Mouse (Mus musculus): ENCODE measurements around the gene Iltifb. TPM values are rescaled to one million over a fixed set of nuclear protein-coding genes. Genes with fewer than 3 reads are reported as not detected.

The Iltifb gene
- polyA plus RNA-seq (2017; shearing (Covaris generic)), result not detected

DNA sequence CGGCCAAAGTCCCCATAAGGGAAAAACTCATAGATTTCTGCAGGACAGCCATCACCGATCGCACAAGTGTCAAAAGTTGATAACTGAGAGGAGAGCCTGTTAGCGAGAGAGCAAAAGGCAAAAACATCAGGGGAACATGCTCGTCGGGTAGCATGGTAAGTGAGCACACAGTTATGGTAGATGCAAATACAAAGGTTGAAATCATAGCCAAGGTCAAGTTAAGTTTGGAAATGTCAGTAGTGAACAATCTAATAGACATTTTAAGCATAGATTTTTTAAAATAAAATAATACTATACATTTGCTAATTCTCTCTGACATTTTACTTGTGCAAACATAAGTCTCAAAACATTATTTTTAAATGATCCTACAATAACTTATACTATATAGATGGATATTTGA, at the start of gene Iltifb:
Gene Iltifb (minus strand): TSS at position 101 of the 400 bp plus-strand sequence.

DNA sequence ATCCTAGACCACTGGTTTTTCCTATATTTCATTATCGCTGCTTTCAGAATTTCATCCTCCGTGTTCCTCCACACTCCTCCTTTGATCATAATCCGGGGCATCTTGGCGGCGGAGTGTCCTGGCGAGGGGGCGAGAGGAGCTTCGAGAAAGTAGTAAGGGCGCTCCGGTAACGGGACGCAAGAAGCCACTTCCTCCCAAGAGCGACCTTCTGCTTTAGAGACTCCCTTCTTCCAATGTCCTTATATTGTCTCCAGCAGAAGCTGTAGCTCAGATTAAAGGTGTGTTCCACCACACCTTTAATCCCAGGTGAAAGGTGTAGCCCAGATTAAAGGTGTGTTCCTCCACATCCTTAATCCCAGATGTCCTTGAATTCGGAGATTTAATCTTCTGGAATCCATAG, 48.3 kb upstream of the Iltifb start, which contains the start of gene Gm9046:
Gene Gm9046 (minus strand): TSS at position 101 of the 400 bp plus-strand sequence.

DNA sequence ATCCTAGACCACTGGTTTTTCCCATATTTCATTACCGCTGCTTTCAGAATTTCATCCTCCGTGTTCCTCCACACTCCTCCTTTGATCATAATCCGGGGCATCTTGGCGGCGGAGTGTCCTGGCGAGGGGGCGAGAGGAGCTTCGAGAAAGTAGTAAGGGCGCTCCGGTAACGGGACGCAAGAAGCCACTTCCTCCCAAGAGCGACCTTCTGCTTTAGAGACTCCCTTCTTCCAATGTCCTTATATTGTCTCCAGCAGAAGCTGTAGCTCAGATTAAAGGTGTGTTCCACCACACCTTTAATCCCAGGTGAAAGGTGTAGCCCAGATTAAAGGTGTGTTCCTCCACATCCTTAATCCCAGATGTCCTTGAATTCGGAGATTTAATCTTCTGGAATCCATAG, 42.9 kb upstream of the Iltifb start, which contains the start of gene Gm9045:
Gene Gm9045 (minus strand): TSS at position 101 of the 400 bp plus-strand sequence.

DNA sequence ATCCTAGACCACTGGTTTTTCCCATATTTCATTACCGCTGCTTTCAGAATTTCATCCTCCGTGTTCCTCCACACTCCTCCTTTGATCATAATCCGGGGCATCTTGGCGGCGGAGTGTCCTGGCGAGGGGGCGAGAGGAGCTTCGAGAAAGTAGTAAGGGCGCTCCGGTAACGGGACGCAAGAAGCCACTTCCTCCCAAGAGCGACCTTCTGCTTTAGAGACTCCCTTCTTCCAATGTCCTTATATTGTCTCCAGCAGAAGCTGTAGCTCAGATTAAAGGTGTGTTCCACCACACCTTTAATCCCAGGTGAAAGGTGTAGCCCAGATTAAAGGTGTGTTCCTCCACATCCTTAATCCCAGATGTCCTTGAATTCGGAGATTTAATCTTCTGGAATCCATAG, 37.5 kb upstream of the Iltifb start, which contains the start of gene Gm9044:
Gene Gm9044 (minus strand): TSS at position 101 of the 400 bp plus-strand sequence.

DNA sequence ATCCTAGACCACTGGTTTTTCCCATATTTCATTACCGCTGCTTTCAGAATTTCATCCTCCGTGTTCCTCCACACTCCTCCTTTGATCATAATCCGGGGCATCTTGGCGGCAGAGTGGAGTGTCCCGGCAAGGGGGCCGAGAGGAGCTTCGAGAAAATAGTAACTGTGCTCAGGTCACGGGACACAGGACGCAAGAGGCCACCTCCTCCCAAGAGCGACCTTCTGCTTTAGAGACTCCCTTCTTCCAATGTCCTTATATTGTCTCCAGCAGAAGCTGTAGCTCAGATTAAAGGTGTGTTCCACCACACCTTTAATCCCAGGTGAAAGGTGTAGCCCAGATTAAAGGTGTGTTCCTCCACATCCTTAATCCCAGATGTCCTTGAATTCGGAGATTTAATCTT, 32.0 kb upstream of the Iltifb start, which contains the start of gene Gm9040:
Gene Gm9040 (minus strand): TSS at position 101 of the 400 bp plus-strand sequence.

DNA sequence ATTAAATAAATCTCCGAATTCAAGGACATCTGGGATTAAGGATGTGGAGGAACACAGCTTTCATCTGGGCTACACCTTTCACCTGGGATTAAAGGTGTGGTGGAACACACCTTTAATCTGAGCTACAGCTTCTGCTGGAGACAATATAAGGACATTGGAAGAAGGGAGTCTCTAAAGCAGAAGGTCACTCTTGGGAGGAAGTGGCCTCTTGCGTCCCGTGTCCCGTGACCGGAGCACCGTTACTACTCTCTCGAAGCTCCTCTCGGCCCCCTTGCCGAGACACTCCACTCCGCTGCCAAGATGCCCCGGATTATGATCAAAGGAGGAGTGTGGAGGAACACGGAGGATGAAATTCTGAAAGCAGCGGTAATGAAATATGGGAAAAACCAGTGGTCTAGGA, 36.5 kb downstream of the Iltifb start, which contains the start of gene Gm32802:
Gene Gm32802 (plus strand): TSS at position 301 of the 400 bp plus-strand sequence.

DNA sequence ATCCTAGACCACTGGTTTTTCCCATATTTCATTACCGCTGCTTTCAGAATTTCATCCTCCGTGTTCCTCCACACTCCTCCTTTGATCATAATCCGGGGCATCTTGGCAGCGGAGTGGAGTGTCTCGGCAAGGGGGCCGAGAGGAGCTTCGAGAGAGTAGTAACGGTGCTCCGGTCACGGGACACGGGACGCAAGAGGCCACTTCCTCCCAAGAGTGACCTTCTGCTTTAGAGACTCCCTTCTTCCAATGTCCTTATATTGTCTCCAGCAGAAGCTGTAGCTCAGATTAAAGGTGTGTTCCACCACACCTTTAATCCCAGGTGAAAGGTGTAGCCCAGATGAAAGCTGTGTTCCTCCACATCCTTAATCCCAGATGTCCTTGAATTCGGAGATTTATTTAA, 54.2 kb downstream of the Iltifb start, which contains the start of gene Gm32717:
Gene Gm32717 (minus strand): TSS at position 101 of the 400 bp plus-strand sequence.

Other genes starting within 250 kb of the Iltifb start
- 8.9 TPM for gene Mdm1, start 153.2 kb downstream of the Iltifb start, polyA plus RNA-seq (2017; shearing (Covaris generic))
- gene Il22, start 90.1 kb downstream of the Iltifb start, polyA plus RNA-seq (2017; shearing (Covaris generic)), result not detected
- gene Gm32717, start 54.3 kb downstream of the Iltifb start, polyA plus RNA-seq (2017; shearing (Covaris generic)), result not detected
- not detected for gene Gm32802, start 36.4 kb downstream of the Iltifb start, polyA plus RNA-seq (2017; shearing (Covaris generic))
- not detected for gene Gm9040, start 31.9 kb upstream of the Iltifb start, polyA plus RNA-seq (2017; shearing (Covaris generic))
- gene Gm9044, start 37.4 kb upstream of the Iltifb start, polyA plus RNA-seq (2017; shearing (Covaris generic)), result not detected
- not detected for gene Gm9045, start 42.8 kb upstream of the Iltifb start, polyA plus RNA-seq (2017; shearing (Covaris generic))
- not detected for gene Gm9046, start 48.2 kb upstream of the Iltifb start, polyA plus RNA-seq (2017; shearing (Covaris generic))
- gene Gm9048, start 53.6 kb upstream of the Iltifb start, polyA plus RNA-seq (2017; shearing (Covaris generic)), result not detected
- gene Gm9049, start 59.1 kb upstream of the Iltifb start, polyA plus RNA-seq (2017; shearing (Covaris generic)), result not detected
- gene Ifng, start 146.0 kb upstream of the Iltifb start, polyA plus RNA-seq (2017; shearing (Covaris generic)), result 0.39 TPM